Mouse (Mus musculus): Measurements from ENCODE around the gene Zfp280b.
"Not testable (repeated sequence)": the region's sequence is repeated elsewhere in the genome, so short reads cannot be mapped to it uniquely, and the experiment has no call there.

Gene Zfp280b

GRCm38 (mm10) chr10:76032402-76033118, at the start of gene Zfp280b:
Zfp280b (plus strand) TSS chr10:76032650.
- in situ Hi-C loops (cut with MboI; ENCODE audit: low sequenced_read_pairs): no loop called here

DNA sequence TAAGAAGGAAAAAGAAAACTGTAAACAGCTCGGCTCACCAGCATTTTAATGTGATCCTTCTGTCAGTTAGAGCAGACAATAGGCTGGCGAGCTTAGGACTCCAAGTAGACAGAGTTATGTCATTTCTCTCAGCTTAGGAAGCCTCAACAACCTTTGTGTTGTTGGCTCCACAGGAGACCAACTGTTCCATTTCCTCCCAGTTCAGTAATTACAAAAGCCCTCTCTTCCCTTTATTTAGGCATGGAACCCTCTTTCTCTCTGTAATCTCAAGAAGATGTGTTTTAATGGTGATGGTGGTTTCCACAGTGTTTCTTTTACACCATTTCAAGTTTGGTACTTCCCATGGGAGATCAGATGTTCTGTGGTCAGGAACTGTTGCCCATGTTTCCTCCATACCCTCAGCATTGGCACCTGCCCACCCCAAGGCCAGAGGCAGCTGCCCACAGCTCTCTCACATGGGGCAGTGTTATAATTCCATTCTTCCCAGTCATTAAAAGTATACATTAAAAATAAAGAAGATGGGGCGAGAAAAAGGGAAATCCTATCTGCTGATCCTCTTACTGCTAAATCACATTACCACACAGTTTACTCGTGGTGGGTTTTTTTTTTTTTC, 41.9 kb upstream of the Zfp280b start:
- in situ Hi-C loops (cut with MboI; ENCODE audit: low sequenced_read_pairs): no loop called here

GRCm38 (mm10) chr10:75993616-75994240, 38.7 kb upstream of the Zfp280b start:
- in situ Hi-C loops (cut with MboI; ENCODE audit: low sequenced_read_pairs): no loop called here

- in situ Hi-C loops (cut with MboI; ENCODE audit: low sequenced_read_pairs): not testable (repeated sequence)
Observed at GRCm38 (mm10) chr10:75994531-75995210, 37.8 kb upstream of the Zfp280b start.

GRCm38 (mm10) chr10:75995463-75995862, 37.0 kb upstream of the Zfp280b start:
- in situ Hi-C loops (cut with MboI; ENCODE audit: low sequenced_read_pairs): no loop called here

DNA sequence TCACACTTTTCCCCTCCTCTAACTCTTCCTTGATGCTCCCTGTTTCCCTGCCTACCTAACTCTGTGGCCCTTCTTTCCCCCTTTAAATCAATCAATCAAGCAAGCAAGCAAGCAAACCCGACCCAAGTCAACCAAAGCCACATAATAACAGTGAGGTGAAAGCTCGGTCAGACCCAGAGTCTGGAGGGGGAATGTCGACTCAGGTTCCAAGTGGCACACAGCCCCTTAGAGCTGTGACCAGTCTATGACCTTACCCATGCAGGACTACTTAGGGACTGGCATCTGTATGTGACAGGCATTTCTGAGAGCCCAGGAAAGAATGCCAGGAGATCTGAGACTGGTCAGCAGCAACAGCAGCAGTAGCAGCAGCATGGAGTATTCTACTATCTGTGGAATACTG, 36.1 kb upstream of the Zfp280b start:
- in situ Hi-C loops (cut with MboI; ENCODE audit: low sequenced_read_pairs): no loop called here

DNA sequence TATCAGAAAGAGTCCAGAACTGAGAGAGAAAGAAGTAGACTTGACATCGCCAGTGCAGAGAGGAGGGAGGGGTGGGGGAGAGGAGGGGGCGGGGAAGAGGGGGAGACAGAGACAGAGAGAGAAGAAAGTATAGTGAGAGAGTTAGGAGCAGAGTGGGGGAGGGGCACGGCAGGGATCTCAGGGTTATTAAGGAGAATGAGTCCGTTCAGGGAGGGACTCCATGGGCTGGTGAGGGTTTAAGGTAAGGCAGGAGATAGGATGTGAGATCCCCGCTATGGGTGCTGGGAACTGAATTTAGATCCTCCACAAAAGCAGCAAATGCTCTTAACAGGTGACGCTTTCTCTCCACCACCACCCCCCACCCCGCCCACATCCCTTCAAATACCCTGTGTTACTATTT, 31.3 kb upstream of the Zfp280b start:
- in situ Hi-C loops (cut with MboI; ENCODE audit: low sequenced_read_pairs): no loop called here

- in situ Hi-C loops (cut with MboI; ENCODE audit: low sequenced_read_pairs): no loop called here
Observed at GRCm38 (mm10) chr10:76002101-76002521, 30.3 kb upstream of the Zfp280b start.

DNA sequence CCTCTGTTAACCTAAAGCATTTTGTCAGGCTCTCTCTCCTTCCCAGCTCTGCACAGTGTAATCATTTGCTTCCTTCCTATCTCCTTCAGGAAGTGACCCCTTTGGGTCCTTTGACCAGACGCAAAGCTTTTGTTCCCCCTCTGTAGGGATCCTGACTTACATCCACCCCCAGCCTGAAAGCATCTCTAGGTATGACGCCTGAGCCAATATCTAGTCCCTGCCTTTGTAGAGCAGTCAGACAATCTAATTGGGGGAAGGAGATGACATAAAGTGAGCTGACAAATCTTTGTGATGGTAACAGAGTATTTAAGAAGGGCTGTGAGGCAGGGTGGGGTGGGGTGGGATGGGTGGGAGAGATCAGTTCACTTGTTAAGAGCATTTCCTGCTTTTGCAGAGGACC, 29.8 kb upstream of the Zfp280b start:
- in situ Hi-C loops (cut with MboI; ENCODE audit: low sequenced_read_pairs): no loop called here

DNA sequence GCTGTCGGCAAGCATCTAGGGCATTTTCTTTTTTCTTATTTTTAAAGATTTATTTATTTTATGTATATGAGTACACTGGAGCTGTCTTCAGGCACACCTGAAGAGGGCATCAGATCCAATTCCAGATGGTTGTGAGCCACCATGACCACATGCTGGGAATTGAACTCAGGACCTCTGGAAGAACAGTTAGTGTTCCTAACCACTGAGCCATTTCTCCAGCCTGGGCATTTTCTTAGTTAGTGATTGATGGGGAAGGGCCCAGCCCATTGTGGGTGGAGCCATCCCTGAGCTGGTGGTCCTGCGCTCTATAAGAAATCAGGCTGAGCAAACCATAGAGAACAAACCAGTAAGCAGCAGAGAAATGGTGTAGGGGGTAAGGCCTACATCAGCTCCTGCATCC, 29.2 kb upstream of the Zfp280b start:
- in situ Hi-C loops (cut with MboI; ENCODE audit: low sequenced_read_pairs): no loop called here

DNA sequence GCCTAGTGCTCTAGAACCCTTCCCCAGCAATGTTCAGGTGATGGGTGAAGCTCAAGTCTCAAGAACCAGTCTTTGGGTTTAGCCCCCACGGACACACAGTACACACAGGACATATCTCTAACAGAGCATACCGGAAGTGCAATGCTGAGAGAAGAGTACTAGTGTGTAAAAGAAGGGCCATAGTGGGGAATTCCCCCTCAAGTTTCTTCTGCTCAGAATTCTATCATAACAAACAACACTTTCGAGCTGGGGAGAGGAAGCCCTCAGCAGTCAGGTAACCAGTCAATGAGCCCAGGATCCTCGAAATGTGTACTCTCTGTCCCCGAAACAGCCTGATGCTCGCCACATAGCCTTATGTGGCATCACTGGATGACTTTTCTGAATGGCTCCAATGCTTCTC, 26.1 kb upstream of the Zfp280b start:
- in situ Hi-C loops (cut with MboI; ENCODE audit: low sequenced_read_pairs): no loop called here

DNA sequence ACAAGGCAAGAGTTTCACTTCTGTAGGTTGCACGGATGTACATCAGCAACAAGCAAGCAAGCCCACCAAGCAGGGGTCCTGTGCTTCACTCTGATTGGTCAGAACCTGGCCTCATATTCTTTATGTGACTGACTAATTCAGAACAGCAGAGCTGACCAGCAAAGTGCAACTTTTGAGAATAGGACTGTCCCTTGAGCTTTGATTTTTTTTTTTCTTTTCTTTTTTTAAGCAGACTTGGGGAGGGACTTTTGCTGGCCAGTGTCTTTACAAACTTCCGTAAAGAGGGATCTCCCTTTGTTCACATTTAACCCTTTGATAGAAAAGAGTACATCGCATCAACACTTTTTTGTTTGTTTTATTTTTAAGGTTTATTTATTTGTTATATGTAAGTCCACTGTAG, 22.6 kb upstream of the Zfp280b start:
- in situ Hi-C loops (cut with MboI; ENCODE audit: low sequenced_read_pairs): no loop called here

DNA sequence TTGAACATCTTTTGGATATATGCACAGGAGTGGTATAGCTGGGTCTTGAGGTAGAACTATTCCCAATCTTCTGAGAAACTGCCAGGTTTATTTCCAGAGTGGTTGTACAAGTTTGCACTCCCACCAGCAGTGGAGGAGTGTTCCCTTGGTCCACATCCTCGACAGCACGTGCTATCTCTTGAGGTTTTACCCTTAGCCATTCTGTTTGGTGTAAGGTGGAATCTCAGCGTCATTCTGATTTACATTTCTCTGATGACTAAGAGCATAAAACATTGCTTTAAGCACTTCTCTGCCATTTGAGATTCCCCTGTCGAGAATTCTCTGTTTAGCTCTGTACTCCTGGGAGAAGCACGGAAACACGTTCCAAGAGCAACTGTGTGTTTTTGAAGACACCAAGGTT, 19.5 kb upstream of the Zfp280b start:
- in situ Hi-C loops (cut with MboI; ENCODE audit: low sequenced_read_pairs): no loop called here

DNA sequence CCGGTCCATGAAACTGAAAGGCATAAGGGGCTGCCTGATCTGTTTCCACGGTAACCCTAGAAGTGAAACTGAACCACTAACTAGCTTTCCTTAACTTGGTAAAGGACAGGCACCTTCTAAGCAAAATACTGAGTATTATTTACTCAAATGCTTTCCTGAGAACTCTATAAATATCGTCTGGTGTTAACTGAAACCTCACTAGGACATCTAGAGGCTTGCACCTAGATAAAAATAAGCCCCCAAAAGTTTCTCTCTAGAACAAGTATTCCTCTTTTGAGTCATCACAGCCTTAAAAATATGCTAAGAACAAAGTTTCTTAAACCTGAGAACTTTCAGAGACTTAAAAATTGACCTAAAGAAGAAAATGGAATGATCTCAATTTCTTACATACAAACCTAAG, 15.6 kb upstream of the Zfp280b start:
- in situ Hi-C loops (cut with MboI; ENCODE audit: low sequenced_read_pairs): no loop called here

DNA sequence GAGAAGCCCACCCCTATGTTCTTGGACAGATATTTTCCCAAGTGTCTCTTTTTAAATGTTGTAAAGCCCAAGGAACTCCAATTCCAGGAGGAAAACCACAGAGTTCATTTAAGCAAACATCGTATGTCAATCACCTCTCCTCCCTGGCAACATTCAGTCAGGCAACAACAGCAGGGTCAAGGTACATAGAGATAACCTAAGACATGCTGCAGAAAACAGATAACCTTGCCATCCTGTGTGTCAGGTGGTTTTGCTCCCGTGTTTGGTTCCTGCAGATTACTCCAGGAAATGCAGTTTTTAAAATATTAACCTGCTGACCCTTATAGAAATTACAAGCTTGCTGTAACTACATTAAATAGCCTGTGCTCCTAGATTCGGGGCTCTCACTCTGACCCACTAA, 10.7 kb upstream of the Zfp280b start:
- in situ Hi-C loops (cut with MboI; ENCODE audit: low sequenced_read_pairs): no loop called here

GRCm38 (mm10) chr10:76023921-76024320, 8.5 kb upstream of the Zfp280b start:
- in situ Hi-C loops (cut with MboI; ENCODE audit: low sequenced_read_pairs): no loop called here

DNA sequence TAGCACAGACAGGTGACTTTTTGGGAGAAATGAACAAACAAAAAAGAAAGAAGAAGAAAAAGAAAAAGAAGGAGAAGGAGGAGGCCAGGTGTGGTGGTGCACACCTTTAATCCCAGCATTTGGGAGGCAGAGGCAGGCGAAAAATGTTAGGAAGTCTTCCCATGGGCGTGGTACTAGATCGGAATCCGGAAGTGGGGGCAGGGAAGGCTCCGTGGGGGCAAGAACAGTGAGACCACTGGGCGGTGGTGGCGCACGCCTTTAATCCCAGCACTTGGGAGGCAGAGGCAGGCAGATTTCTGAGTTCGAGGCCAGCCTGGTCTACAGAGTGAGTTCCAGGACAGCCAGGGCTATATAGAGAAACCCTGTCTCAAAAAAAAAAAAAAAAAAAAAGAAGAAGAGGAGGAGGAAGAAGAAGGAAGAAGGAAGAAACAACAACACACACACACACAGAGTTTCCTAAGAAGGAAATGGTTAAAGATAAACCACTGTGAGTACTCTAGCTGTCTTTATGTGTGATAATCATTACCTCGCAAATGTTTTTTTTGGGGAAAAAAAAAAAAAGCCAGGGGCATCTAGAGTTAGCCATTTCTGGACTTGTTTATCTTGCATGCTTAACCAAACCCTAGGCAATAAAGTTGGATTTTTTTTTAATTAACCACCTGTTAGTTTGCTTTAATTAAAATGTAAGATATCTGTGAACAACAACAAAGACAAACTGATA, 6.8 kb upstream of the Zfp280b start:
- in situ Hi-C loops (cut with MboI; ENCODE audit: low sequenced_read_pairs): no loop called here

- in situ Hi-C loops (cut with MboI; ENCODE audit: low sequenced_read_pairs): no loop called here
Observed at GRCm38 (mm10) chr10:76027127-76028015, 5.1 kb upstream of the Zfp280b start.

- in situ Hi-C loops (cut with MboI; ENCODE audit: low sequenced_read_pairs): no loop called here
Observed at GRCm38 (mm10) chr10:76028016-76028366, 4.5 kb upstream of the Zfp280b start.

GRCm38 (mm10) chr10:76028396-76028795, 4.1 kb upstream of the Zfp280b start:
- in situ Hi-C loops (cut with MboI; ENCODE audit: low sequenced_read_pairs): no loop called here
